Mouse (Mus musculus) midbrain, embryonic 12.5 days (tissue): ENCODE measurements around the gene Slc4a4. TPM values are rescaled to one million over a fixed set of nuclear protein-coding genes. Genes with fewer than 3 reads are reported as not detected.

ENCODE experiments used
- ATAC-seq: fragments of 200-750 bp; cut with Nextera tagmentation; 2 replicates; pipeline ENCODE4 v1.8.0; 2017; ENCODE audit warnings: low read depth, moderate TSS enrichment, moderate library complexity; ENCODE audit not compliant: low FRiP score
- H3K27ac ChIP-seq: fragments of 300-500 bp; sonication (generic); replicated peaks from 2 replicates; pipeline ENCODE4 v1.5.1; 2016; ENCODE audit warnings: mild to moderate bottlenecking
- H3K27me3 ChIP-seq: fragments of 300-500 bp; sonication (generic); 2 replicates; pipeline ENCODE4 v1.6.1; 2016; ENCODE audit warnings: mild to moderate bottlenecking
- H3K36me3 ChIP-seq: fragments of 300-500 bp; sonication (generic); 2 replicates; pipeline ENCODE4 v1.6.1; 2016
- H3K4me1 ChIP-seq: fragments of 300-500 bp; sonication (generic); 2 replicates; pipeline ENCODE4 v1.6.1; 2016
- H3K4me2 ChIP-seq: fragments of 300-500 bp; sonication (generic); replicated peaks from 2 replicates; pipeline ENCODE4 v1.6.1; 2016; ENCODE audit warnings: mild to moderate bottlenecking, moderate library complexity
- H3K4me3 ChIP-seq: fragments of 300-500 bp; sonication (generic); 2 replicates; pipeline ENCODE4 v1.5.1; 2016; ENCODE audit warnings: mild to moderate bottlenecking
- H3K9ac ChIP-seq: fragments of 300-500 bp; sonication (generic); replicated peaks from 2 replicates; pipeline ENCODE4 v1.6.1; 2016; ENCODE audit warnings: mild to moderate bottlenecking, moderate library complexity
- H3K9me3 ChIP-seq: fragments of 300-500 bp; sonication (generic); 2 replicates; pipeline ENCODE4 v1.6.1; 2016; ENCODE audit warnings: mild to moderate bottlenecking
- WGBS: fragments of 180-500 bp; shearing (Covaris S2); methylation state at CpG from one replicate; pipeline ENCODE4 v1.1.7; 2016; 5-methylcytosine and 5-hydroxymethylcytosine counted together
- polyA plus RNA-seq: library from polyadenylated mRNA; unstranded; fragments of >200 nt; fragmentation: Nextera tagmentation; extraction: Ambion mirVana; gene quantifications from 2 replicates; pipeline ENCODE4 v1.2.1, GENCODE M21; 2016

Slc4a4 gene
- polyA plus RNA-seq, 1 experiment from 2014 or later = 3.0 TPM

DNA sequence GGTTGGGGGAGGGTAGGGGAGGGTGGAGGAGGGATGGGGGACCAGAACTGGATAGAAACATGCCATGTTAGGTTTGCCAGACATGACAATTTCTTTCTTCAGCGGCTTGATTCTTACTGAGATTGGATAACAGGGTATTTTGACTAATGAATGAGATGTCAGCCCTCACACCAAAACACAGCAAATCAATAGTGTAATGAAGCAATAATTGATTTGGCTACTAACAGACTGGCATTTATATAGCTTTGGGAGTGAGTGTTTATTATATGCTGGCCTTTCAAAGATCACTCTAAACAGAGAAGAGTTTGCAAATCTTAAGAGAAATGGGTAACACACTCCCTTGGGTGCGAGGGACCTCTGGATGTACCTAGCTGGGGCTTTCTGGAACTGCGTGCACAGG, 30.6 kb downstream of the Slc4a4 start:
- Histone ChIP-seq H3K9ac (no peak overlapping the region), H3K4me3 (no peak overlapping the region), H3K27me3 (no peaks in the 10 kb centered on the region), H3K4me2 (no peak overlapping the region), H3K27ac (no peak overlapping the region), H3K36me3 (no peaks in the 10 kb centered on the region), H3K9me3 (no peaks in the 10 kb centered on the region), H3K4me1 (no peaks in the 10 kb centered on the region)
- ATAC-seq = no peak
- 95% methylated on average over 3 of the region's 3 CpGs for WGBS

DNA sequence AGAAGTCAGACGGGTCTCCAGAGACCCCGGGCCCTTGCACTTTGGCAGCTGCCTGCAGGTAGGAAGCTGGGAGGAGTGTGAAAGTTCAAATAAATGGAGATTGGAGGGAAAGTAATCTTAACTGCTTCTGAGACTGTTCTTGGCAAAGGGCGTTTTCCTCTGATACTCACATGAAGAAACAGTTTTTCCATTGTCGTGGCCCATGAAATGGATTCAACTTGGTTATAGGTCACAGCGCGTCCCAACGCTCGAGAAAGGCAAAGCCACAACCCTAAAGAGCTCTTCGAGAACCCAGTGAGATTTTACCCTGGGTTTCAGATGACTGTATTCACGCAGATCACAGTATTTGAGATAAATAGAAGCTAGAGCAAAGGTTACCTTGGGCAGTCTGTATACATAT, 31.0 kb downstream of the Slc4a4 start:
- Histone ChIP-seq H3K36me3 (no peaks in the 10 kb centered on the region), H3K27ac (no peak overlapping the region), H3K9ac (no peak overlapping the region), H3K27me3 (no peaks in the 10 kb centered on the region), H3K4me2 (no peak overlapping the region), H3K4me1 (no peaks in the 10 kb centered on the region), H3K4me3 (no peak overlapping the region), H3K9me3 (no peaks in the 10 kb centered on the region)
- no peak for ATAC-seq
- 89% methylated on average over 10 of the region's 10 CpGs for WGBS

DNA sequence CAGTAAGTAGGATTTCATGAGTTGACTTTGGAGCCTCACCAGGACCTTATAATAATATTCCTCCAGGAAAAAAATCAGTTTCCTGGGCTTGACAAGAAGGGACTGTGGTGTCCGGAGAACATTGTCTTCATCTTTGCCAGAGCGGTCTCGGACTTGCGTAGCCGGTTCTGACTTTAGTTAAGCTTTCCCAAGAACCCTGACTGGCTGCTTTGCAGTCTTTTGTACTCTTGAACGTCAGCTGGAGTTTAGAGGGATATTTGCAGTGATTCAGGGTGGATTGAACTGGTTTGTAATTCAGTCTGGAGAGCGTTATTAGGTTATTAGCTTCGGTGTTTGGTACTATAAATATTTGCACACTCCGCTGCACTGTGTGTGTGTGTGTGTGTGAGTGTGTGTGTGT, 31.9 kb downstream of the Slc4a4 start:
- Histone ChIP-seq H3K4me2 (no peak overlapping the region), H3K27ac (no peak overlapping the region), H3K4me1 (no peaks in the 10 kb centered on the region), H3K4me3 (no peak overlapping the region), H3K9me3 (no peaks in the 10 kb centered on the region), H3K36me3 (no peaks in the 10 kb centered on the region), H3K27me3 (no peaks in the 10 kb centered on the region), H3K9ac (no peak overlapping the region)
- WGBS = 81% methylated on average over 9 of the region's 9 CpGs
- ATAC-seq = no peak

DNA sequence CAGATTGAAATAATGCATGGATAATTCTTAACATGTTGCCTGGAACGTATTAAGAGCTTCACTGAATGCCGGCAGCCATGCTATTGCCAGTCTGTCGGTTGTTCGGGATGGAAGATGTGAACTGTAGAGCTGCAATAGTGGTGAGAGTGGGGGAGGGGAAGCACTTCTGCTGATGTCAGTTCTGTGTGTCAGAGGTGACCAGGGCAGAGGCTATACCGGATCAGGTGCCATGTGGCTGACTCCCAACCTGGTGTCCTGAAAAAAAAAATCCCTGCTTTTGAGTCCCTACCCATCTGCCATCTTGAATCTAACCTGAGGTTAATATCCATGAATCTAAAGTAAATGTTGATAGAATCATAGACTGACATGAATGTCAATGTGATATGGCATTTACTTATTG, 39.0 kb downstream of the Slc4a4 start:
- no peak overlapping the region for H3K4me2 ChIP-seq
- ATAC-seq = no peak
- H3K27ac ChIP-seq = no peak overlapping the region
- H3K9me3 ChIP-seq = no peaks in the 10 kb centered on the region
- H3K4me1 ChIP-seq = peaks cover 7% of the 10 kb centered on the region
- no peak overlapping the region for H3K4me3 ChIP-seq
- H3K9ac ChIP-seq = no peak overlapping the region
- no peaks in the 10 kb centered on the region for H3K27me3 ChIP-seq
- WGBS = 92% methylated on average over 5 of the region's 5 CpGs
- H3K36me3 ChIP-seq = no peaks in the 10 kb centered on the region

DNA sequence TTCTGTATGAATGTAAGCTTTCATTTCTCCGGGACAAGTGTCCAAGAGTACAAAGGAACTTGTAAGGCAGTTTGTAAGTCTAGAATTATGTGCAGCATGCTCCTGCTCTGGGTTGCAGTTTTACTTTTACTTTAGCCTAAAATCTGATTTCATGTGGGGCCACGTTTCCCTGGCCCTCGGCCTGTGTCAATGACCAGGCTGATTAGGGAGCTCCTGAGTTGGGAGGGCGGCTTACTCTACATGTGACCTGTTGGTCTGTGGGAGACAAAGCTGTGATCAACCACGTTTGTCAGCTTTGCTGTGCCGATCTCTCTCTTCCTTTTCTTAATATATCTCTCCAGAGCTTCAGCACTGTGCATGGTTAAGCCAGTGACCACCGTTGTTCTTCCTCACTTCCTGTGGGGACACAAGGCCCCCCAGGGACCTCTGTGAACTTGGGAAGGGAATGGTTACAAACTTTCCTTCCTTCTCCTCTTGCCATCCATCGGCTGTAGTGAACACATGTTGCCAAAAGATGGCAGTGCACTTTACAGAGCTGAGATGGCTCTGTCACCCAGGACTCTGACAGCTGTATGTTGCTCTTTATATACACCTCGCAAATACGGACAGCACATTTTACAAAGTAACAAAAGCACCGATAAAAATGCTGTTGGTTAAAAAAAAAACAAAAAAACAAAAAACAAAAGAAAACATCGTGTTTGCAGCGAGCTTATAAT, 41.7 kb downstream of the Slc4a4 start:
- Histone ChIP-seq H3K4me2 (no peak overlapping the region), H3K36me3 (no peaks in the 10 kb centered on the region), H3K27me3 (no peaks in the 10 kb centered on the region), H3K4me3 (no peak overlapping the region), H3K9ac (no peak overlapping the region), H3K9me3 (no peaks in the 10 kb centered on the region), H3K27ac (no peak overlapping the region), H3K4me1 (peaks cover 7% of the 10 kb centered on the region)
- WGBS = 54% methylated on average over 13 of the region's 13 CpGs
- peak; percentile 50 for ATAC-seq

GRCm38 (mm10) chr5:88929392-88930094, 42.9 kb downstream of the Slc4a4 start:
- no peaks in the 10 kb centered on the region for H3K36me3 ChIP-seq
- H3K9me3 ChIP-seq = no peaks in the 10 kb centered on the region
- no peak overlapping the region; the same call in 1 of the 2 replicates for H3K9ac ChIP-seq
- WGBS = 41% methylated on average over 18 of the region's 18 CpGs
- no peak overlapping the region for H3K27ac ChIP-seq
- peak overlapping the region; percentile 7; the same call in 1 of the 2 replicates for H3K4me2 ChIP-seq
- peaks cover 17% of the 10 kb centered on the region for H3K4me1 ChIP-seq
- no peaks in the 10 kb centered on the region for H3K27me3 ChIP-seq
- no peak overlapping the region for H3K4me3 ChIP-seq
- peak; percentile 65 for ATAC-seq

DNA sequence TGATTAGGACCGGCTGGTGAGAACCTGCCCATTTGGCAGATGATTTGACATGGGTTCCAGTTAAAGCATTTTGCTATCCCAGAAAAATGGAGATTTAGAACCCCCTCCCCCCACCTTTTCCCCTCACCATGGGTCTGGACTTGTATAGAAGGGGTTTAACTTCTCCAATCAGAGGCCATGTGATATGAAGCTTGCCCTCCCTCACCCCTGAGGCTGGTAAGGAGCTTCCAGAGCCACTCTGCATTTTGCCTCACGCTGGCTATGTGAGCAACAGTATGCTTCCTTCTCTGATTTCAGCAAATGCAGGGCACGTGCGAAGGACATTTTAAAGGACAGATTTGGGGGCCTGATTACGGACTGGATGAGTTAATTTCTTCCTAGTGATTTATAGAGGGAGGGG, 43.5 kb downstream of the Slc4a4 start:
- peaks cover 17% of the 10 kb centered on the region for H3K4me1 ChIP-seq
- no peaks in the 10 kb centered on the region for H3K9me3 ChIP-seq
- peak; percentile 14; the same call in 1 of the 2 replicates for ATAC-seq
- H3K27ac ChIP-seq = no peak overlapping the region
- no peak overlapping the region for H3K4me2 ChIP-seq
- no peak overlapping the region for H3K9ac ChIP-seq
- WGBS = 80% methylated on average over 5 of the region's 5 CpGs
- no peaks in the 10 kb centered on the region for H3K27me3 ChIP-seq
- H3K36me3 ChIP-seq = no peaks in the 10 kb centered on the region
- no peak overlapping the region for H3K4me3 ChIP-seq

DNA sequence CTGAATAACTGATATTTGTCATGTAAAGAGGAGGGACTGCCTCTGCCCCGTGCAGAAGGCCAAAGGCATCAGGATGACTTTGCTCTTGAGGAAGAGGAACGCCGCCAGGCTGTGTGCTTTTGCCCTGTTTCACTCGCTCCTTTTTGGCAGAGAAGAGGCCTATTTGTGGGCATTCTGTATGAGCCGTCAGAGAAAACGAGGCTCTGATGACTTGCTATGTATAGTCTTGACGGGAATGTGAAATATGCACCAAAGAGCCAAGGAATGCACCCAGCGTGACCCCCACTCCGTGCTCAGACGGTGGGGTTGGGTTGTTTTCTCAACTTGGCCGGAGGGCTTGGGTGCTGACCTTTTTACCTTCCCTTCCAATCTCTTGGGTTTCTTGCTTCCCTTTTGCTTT, 44.0 kb downstream of the Slc4a4 start:
- H3K4me2 ChIP-seq = no peak overlapping the region
- no peak for ATAC-seq
- H3K9ac ChIP-seq = no peak overlapping the region
- no peaks in the 10 kb centered on the region for H3K36me3 ChIP-seq
- H3K27ac ChIP-seq = no peak overlapping the region
- WGBS = 69% methylated on average over 11 of the region's 11 CpGs
- H3K4me1 ChIP-seq = peaks cover 17% of the 10 kb centered on the region
- H3K27me3 ChIP-seq = no peaks in the 10 kb centered on the region
- H3K9me3 ChIP-seq = no peaks in the 10 kb centered on the region
- no peak overlapping the region for H3K4me3 ChIP-seq

DNA sequence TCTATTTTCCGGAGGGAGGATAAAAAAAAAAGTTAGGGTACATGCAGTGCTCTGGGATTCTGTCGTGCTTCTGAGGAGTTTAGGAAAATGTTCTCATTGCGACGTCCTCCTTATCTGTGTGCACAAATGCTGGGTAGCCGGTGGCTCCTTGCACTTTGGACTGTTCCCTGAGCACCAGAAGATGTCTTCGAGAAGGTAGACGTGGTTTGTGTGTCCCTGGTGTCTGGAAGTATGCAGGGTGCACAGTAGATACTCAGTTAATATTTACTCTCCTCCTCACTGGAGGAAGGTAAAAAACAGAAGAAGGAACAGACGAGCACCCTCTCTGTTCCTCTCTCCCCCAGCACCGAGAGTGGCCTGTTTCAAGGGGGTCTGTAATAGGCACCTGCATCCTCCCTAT, 44.6 kb downstream of the Slc4a4 start:
- no peak for ATAC-seq
- Histone ChIP-seq H3K4me2 (no peak overlapping the region), H3K4me3 (no peak overlapping the region), H3K9me3 (no peaks in the 10 kb centered on the region), H3K27ac (no peak overlapping the region), H3K4me1 (peaks cover 17% of the 10 kb centered on the region), H3K9ac (no peak overlapping the region), H3K36me3 (no peaks in the 10 kb centered on the region), H3K27me3 (no peaks in the 10 kb centered on the region)
- 87% methylated on average over 9 of the region's 9 CpGs for WGBS

- WGBS = 69% methylated on average over 7 of the region's 7 CpGs
- H3K9me3 ChIP-seq = no peaks in the 10 kb centered on the region
- no peak overlapping the region for H3K9ac ChIP-seq
- H3K27me3 ChIP-seq = no peaks in the 10 kb centered on the region
- ATAC-seq = peak; percentile 24; the same call in 1 of the 2 replicates
- no peak overlapping the region for H3K27ac ChIP-seq
- H3K4me3 ChIP-seq = no peak overlapping the region
- H3K36me3 ChIP-seq = no peaks in the 10 kb centered on the region
- no peak overlapping the region for H3K4me2 ChIP-seq
- peaks cover 17% of the 10 kb centered on the region for H3K4me1 ChIP-seq
Observed at GRCm38 (mm10) chr5:88933454-88933853, 46.8 kb downstream of the Slc4a4 start.

DNA sequence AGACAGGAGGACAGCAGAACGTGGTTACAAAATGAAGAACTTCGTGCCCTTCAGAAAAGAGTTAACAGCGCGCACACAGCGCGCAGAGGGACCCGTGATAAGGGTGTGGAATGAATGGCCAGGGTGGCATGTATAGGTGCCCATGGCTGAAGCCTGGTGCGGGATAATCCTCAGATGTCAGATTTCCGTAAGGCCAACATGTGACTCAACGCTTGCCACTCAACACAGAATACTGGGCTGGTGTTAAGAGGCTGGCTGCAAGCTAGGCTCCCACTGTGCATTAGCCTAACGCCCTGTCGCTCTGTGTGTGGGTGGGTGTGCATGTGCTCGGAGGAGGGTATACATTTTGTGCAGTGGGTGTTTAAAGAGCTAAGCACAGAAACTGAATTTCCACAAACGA, 47.3 kb downstream of the Slc4a4 start:
- Histone ChIP-seq H3K27me3 (no peaks in the 10 kb centered on the region), H3K9ac (no peak overlapping the region), H3K4me2 (no peak overlapping the region), H3K9me3 (no peaks in the 10 kb centered on the region), H3K36me3 (no peaks in the 10 kb centered on the region), H3K4me1 (peaks cover 17% of the 10 kb centered on the region), H3K27ac (no peak overlapping the region), H3K4me3 (no peak overlapping the region)
- ATAC-seq = peak; percentile 52
- 63% methylated on average over 14 of the region's 14 CpGs for WGBS

GRCm38 (mm10) chr5:88938208-88938607, 51.6 kb downstream of the Slc4a4 start:
- Histone ChIP-seq H3K9ac (no peak overlapping the region), H3K36me3 (no peaks in the 10 kb centered on the region), H3K27me3 (no peaks in the 10 kb centered on the region), H3K4me3 (no peak overlapping the region), H3K9me3 (no peaks in the 10 kb centered on the region), H3K4me2 (no peak overlapping the region), H3K4me1 (peaks cover 9% of the 10 kb centered on the region; the same call in 1 of the 2 replicates), H3K27ac (no peak overlapping the region)
- 91% methylated on average over 1 of the region's 1 CpGs for WGBS
- no peak for ATAC-seq
